Mouse (Mus musculus): ENCODE measurements around the gene Olfr214. TPM values are rescaled to one million over a fixed set of nuclear protein-coding genes. Genes with fewer than 3 reads are reported as not detected.
"Not testable (repeated sequence)": the region's sequence is repeated elsewhere in the genome, so short reads cannot be mapped to it uniquely, and the experiment has no call there.

Olfr214 gene
- polyA plus RNA-seq, 1 experiment from 2014 or later: not detected

- no peaks in the 10 kb centered on the region for H3K9me3 ChIP-seq (replicated peaks; ENCODE audit: low read length)
- no peak for ATAC-seq (replicated peaks; ENCODE audit: low FRiP score, low read depth)
These were observed 15.8 kb downstream of the Olfr214 start for GRCm38 (mm10) chr6:116569834-116570233.

GRCm38 (mm10) chr6:116584095-116584494, 30.1 kb downstream of the Olfr214 start, which contains the start of gene Olfr215:
TSS of gene Olfr215 (minus strand) at chr6:116584195.
- no peak for ATAC-seq (replicated peaks; ENCODE audit: low FRiP score, low read depth)
- Histone ChIP-seq H3K4me2 (ENCODE audit: low read length) (no peak within 1 kb of the TSS), H3K36me3 (ENCODE audit: insufficient read depth, low read length) (no peaks in the 10 kb centered on the region), H3K27me3 (ENCODE audit: insufficient read depth, low read length) (no peaks in the 10 kb centered on the region), H3K27ac (no peak within 1 kb of the TSS), H3K9me3 (replicated peaks; ENCODE audit: low read length) (no peaks in the 10 kb centered on the region), H3K4me1 (replicated peaks; ENCODE audit: insufficient read depth, low read length) (no peaks in the 10 kb centered on the region), H3K4me3 (replicated peaks; ENCODE audit: low read depth, low read length) (no peak within 1 kb of the TSS), H3K9ac (ENCODE audit: low read depth, low read length) (no peak within 1 kb of the TSS)
- TF ChIP-seq CTCF (IDR thresholded peaks at IDR 0.05; ENCODE audit: low read depth): no peak
- 79% methylated on average over 4 of the region's 4 CpGs for WGBS
- no peak for DNase-seq (ENCODE audit: low spot score)

More at GRCm38 (mm10) chr6:116569834-116570233, 15.8 kb downstream of the Olfr214 start:
- 29% methylated on average over 3 of the region's 3 CpGs for WGBS
- Histone ChIP-seq H3K9ac (ENCODE audit: low read depth, low read length) (no peak overlapping the region), H3K4me2 (ENCODE audit: low read length) (no peak overlapping the region), H3K27ac (no peak overlapping the region), H3K36me3 (ENCODE audit: insufficient read depth, low read length) (no peaks in the 10 kb centered on the region), H3K4me3 (replicated peaks; ENCODE audit: low read depth, low read length) (no peak overlapping the region), H3K4me1 (replicated peaks; ENCODE audit: insufficient read depth, low read length) (no peaks in the 10 kb centered on the region), H3K27me3 (ENCODE audit: insufficient read depth, low read length) (no peaks in the 10 kb centered on the region)
- DNase-seq (ENCODE audit: low spot score): peak; percentile 58
- peak; percentile 78 for TF ChIP-seq CTCF (IDR thresholded peaks at IDR 0.05; ENCODE audit: low read depth)

- H3K27me3 ChIP-seq (ENCODE audit: insufficient read depth, low read length); H3K9me3 ChIP-seq (replicated peaks; ENCODE audit: low read length); H3K9ac ChIP-seq (ENCODE audit: low read depth, low read length); H3K27ac ChIP-seq; H3K4me3 ChIP-seq (replicated peaks; ENCODE audit: low read depth, low read length); DNase-seq (ENCODE audit: low spot score); H3K4me1 ChIP-seq (replicated peaks; ENCODE audit: insufficient read depth, low read length); ATAC-seq (replicated peaks; ENCODE audit: low FRiP score, low read depth); H3K36me3 ChIP-seq (ENCODE audit: insufficient read depth, low read length); H3K4me2 ChIP-seq (ENCODE audit: low read length): not testable (repeated sequence)
These were observed 46.9 kb downstream of the Olfr214 start for GRCm38 (mm10) chr6:116600969-116601368.

GRCm38 (mm10) chr6:116607230-116607629, 53.2 kb downstream of the Olfr214 start:
- H3K4me2 ChIP-seq (ENCODE audit: low read length): no peak overlapping the region
- no peaks in the 10 kb centered on the region for H3K9me3 ChIP-seq (replicated peaks; ENCODE audit: low read length)
- H3K4me3 ChIP-seq (replicated peaks; ENCODE audit: low read depth, low read length): no peak overlapping the region
- H3K27ac ChIP-seq: no peak overlapping the region
- H3K4me1 ChIP-seq (replicated peaks; ENCODE audit: insufficient read depth, low read length): no peaks in the 10 kb centered on the region
- peak; percentile 51 for TF ChIP-seq CTCF (IDR thresholded peaks at IDR 0.05; ENCODE audit: low read depth)
- H3K27me3 ChIP-seq (ENCODE audit: insufficient read depth, low read length): no peaks in the 10 kb centered on the region
- DNase-seq (ENCODE audit: low spot score): no peak
- ATAC-seq (replicated peaks; ENCODE audit: low FRiP score, low read depth): no peak
- WGBS: 39% methylated on average over 4 of the region's 4 CpGs
- H3K9ac ChIP-seq (ENCODE audit: low read depth, low read length): no peak overlapping the region
- H3K36me3 ChIP-seq (ENCODE audit: insufficient read depth, low read length): no peaks in the 10 kb centered on the region

Other genes with a start within 250 kb of the Olfr214 start
- 36.3 and 37.2 TPM in 2 replicates for gene March8, start 216.2 kb upstream of the Olfr214 start, polyA plus RNA-seq (2015; fragmentation: Nextera tagmentation; extraction: Ambion mirVana)
- gene Alox5, start 93.1 kb upstream of the Olfr214 start, polyA plus RNA-seq (2015; fragmentation: Nextera tagmentation; extraction: Ambion mirVana): 0.46 and 0.56 TPM in 2 replicates
- not detected in 2 replicates for gene Olfr211, start 65.1 kb upstream of the Olfr214 start, polyA plus RNA-seq (2015; fragmentation: Nextera tagmentation; extraction: Ambion mirVana)
- 0.04 TPM in 1 of 2 replicates, not detected in the other for gene Olfr212, start 47.7 kb upstream of the Olfr214 start, polyA plus RNA-seq (2015; fragmentation: Nextera tagmentation; extraction: Ambion mirVana)
- not detected in 2 replicates for gene Olfr213, start 15.8 kb upstream of the Olfr214 start, polyA plus RNA-seq (2015; fragmentation: Nextera tagmentation; extraction: Ambion mirVana)
- gene Gm5580, start 3.1 kb upstream of the Olfr214 start, polyA plus RNA-seq (2015; fragmentation: Nextera tagmentation; extraction: Ambion mirVana): 0.29 and 0.55 TPM in 2 replicates
- gene Olfr215, start 30.0 kb downstream of the Olfr214 start, polyA plus RNA-seq (2015; fragmentation: Nextera tagmentation; extraction: Ambion mirVana): not detected in 2 replicates
- 142 and 148 TPM in 2 replicates for gene Zfp422, start 74.8 kb downstream of the Olfr214 start, polyA plus RNA-seq (2015; fragmentation: Nextera tagmentation; extraction: Ambion mirVana)
- gene Depp1, start 96.4 kb downstream of the Olfr214 start, polyA plus RNA-seq (2015; fragmentation: Nextera tagmentation; extraction: Ambion mirVana): 35.6 and 36.8 TPM in 2 replicates
- gene Rassf4, start 119.7 kb downstream of the Olfr214 start, polyA plus RNA-seq (2015; fragmentation: Nextera tagmentation; extraction: Ambion mirVana): 2.9 and 3.6 TPM in 2 replicates
- gene Tmem72, start 162.7 kb downstream of the Olfr214 start, polyA plus RNA-seq (2015; fragmentation: Nextera tagmentation; extraction: Ambion mirVana): 23.5 and 26.5 TPM in 2 replicates

Data from kidney, postnatal 0 days (tissue).